Mouse (Mus musculus): ENCODE data around the gene Galntl6.

Gene Galntl6

DNA sequence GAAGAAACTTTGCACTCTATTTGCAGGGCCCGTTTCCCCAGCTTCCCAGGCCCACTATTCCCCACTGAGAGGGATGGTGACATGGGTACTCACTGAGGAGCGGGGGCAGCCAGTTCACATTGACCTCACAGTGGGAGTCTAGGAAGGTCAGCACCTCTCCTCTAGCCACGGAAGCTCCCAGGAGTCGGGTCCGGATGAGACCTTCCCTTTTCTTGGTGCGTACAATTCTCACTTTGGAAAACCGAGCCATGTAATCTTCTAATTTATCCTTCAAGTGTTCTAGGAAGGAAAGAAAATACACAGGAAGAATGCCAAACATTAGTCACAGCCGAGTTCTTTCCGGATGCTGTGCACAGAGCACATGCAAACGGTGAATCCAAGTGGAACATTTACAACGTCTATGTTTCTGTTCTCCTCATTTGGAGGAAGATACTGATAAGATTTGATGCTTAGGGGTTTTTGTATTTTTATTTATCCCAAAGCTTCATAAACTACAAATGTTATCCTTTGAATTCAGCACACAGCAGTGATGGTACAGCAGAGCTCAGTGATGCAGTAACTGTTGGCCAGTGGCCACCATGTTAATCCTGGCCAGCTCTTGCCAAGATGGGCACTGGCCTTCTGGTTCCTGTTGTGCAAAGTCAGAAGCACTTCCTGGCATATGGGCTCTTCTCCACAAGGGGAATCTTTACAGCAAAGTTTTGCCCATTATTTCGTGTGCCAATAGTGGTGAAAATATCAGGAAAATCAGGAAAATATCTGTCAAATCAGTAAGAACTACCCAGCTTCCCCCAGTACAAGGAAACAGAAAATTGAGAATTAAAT, 949.9 kb downstream of the Galntl6 start:
- no peaks in the 10 kb centered on the region for H3K4me1 ChIP-seq (replicated peaks; ENCODE audit: low read depth, low read length)
- H3K4me3 ChIP-seq (replicated peaks; ENCODE audit: low read length) = no peak overlapping the region

DNA sequence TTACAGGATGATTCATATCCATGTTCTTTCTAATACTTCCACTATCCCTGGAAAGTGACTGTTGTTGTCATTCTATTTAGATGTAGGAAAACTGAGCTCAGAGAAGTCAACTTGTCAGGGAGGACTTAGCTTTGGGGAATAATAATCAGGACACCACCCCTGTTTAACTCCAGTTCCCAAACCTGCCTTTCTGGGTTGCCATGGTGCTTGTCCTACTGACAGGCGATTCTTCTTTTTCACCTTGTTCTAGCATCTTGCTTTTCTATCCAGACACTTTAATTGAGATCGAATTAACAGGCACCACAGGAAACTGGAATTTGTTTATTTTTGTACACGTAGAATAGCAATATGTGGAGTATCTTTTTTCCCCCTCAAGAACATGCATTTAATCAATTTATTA, 953.3 kb downstream of the Galntl6 start:
- H3K36me3 ChIP-seq (ENCODE audit: insufficient read depth, low read length) = no peaks in the 10 kb centered on the region
- TF ChIP-seq CTCF (conservative IDR thresholded peaks at IDR 0.05; ENCODE audit: low read length) (no peak), NANOG (IDR thresholded peaks at IDR 0.05; ENCODE audit: borderline replicate concordance, low read length) (no peak)
- H3K9me3 ChIP-seq (ENCODE audit: low read length) = no peaks in the 10 kb centered on the region
- H3K4me1 ChIP-seq (replicated peaks; ENCODE audit: low read depth, low read length) = no peaks in the 10 kb centered on the region
- H3K27me3 ChIP-seq (ENCODE audit: insufficient read depth, low read length) = 0 out of 2 replicates have a peak, but pooled peaks cover 2% of the 10 kb centered on the region
- H3K4me3 ChIP-seq (replicated peaks; ENCODE audit: low read length) = no peak overlapping the region

More for the DNA sequence above, 949.9 kb downstream of the Galntl6 start:
- Histone ChIP-seq H3K36me3 (ENCODE audit: insufficient read depth, low read length) (no peaks in the 10 kb centered on the region), H3K27me3 (ENCODE audit: insufficient read depth, low read length) (0 out of 2 replicates have a peak, but pooled peaks cover 2% of the 10 kb centered on the region), H3K9me3 (ENCODE audit: low read length) (no peaks in the 10 kb centered on the region)
- TF ChIP-seq NANOG (IDR thresholded peaks at IDR 0.05; ENCODE audit: borderline replicate concordance, low read length) (no peak), CTCF (conservative IDR thresholded peaks at IDR 0.05; ENCODE audit: low read length) (no peak)

DNA sequence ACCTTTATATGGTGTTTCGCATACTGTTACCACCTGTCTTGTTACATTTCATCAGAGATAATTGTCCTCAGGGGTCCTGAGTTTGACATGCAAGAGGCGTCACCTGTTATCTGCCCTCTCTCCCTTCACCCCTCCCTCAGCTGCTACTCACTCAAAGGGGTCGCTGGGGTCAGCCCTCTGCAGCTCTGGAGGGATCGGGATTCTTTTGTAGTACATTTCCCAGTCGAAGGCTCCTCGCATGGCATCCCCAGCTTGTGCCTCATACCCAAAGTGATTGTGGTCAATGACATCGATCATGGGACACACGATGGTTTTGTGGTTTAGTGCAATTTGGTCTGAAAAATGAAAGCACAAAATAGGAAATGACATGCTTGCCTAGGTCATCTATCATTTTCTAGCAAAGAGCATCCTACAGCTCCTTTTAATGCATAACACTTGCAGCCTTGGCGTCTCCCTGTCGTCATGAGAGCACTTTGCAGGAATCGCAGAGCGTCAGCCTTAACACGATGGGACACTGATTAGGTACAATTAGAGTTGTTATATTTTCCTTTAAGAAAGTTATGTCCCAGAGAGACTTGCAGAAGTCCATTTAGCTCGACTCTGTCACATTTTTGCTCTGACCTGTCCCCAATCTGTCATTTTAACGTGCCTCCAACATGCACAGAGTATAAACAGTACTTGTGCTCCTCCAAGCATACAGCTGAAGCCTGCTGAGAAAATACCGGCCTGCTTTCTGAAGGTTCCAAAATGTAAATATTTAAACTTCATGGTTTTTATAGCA, 954.1 kb downstream of the Galntl6 start:
- H3K4me3 ChIP-seq (replicated peaks; ENCODE audit: low read length) = no peak overlapping the region
- no peaks in the 10 kb centered on the region for H3K9me3 ChIP-seq (ENCODE audit: low read length)
- H3K4me1 ChIP-seq (replicated peaks; ENCODE audit: low read depth, low read length) = no peaks in the 10 kb centered on the region
- H3K27me3 ChIP-seq (ENCODE audit: insufficient read depth, low read length) = 0 out of 2 replicates have a peak, but pooled peaks cover 2% of the 10 kb centered on the region
- no peaks in the 10 kb centered on the region for H3K36me3 ChIP-seq (ENCODE audit: insufficient read depth, low read length)
- no peak for TF ChIP-seq NANOG (IDR thresholded peaks at IDR 0.05; ENCODE audit: borderline replicate concordance, low read length)
- no peak for TF ChIP-seq POU5F1 (IDR thresholded peaks at IDR 0.05; ENCODE audit: borderline replicate concordance, low read length)
- TF ChIP-seq CTCF (conservative IDR thresholded peaks at IDR 0.05; ENCODE audit: low read length) = no peak

DNA sequence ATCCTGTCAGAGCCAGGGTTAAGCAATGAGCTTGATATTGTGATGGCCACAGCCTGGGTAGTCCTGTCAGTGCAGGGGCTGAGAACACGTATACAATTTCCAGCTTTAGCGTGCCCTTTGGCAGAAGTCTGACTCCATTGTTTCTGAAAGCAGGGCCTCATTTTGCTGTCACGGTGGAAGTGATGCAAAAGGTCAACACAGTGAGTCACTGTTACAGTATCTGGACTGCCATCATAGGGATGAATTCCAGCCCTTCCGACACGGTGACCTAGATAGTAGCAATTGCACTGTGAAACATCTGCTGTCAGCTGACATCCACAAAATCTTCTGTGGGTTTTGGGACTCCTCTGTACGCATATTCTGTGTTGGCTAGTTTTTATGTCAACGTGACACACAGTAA, 956.9 kb downstream of the Galntl6 start:
- no peak for TF ChIP-seq CTCF (conservative IDR thresholded peaks at IDR 0.05; ENCODE audit: low read length)
- TF ChIP-seq POU5F1 (IDR thresholded peaks at IDR 0.05; ENCODE audit: borderline replicate concordance, low read length) = no peak
- no peak for TF ChIP-seq NANOG (IDR thresholded peaks at IDR 0.05; ENCODE audit: borderline replicate concordance, low read length)
- H3K4me3 ChIP-seq (replicated peaks; ENCODE audit: low read length) = no peak overlapping the region
- H3K36me3 ChIP-seq (ENCODE audit: insufficient read depth, low read length) = no peaks in the 10 kb centered on the region

DNA sequence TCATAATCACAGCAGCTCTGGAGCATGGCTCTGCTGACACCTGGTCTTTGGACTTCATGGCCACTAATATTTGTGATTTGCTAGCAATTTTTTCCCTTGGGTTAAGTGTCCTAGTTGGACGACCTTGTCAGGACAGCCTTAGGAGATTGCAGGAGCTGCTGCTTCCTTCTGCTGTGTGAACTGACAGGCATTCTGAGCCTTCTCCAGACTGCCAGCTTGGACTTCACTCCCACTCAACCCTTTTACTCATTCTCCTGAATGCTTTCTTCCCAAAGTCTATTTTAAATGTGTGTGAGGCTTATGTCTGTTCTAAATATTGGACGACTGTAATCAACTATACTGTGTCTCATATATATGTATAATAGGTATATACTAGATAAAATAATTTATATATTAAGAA, 971.3 kb downstream of the Galntl6 start:
- Histone ChIP-seq H3K27me3 (ENCODE audit: insufficient read depth, low read length) (peaks cover 4% of the 10 kb centered on the region; the same call in 1 of the 2 replicates), H3K36me3 (ENCODE audit: insufficient read depth, low read length) (no peaks in the 10 kb centered on the region), H3K9me3 (ENCODE audit: low read length) (no peaks in the 10 kb centered on the region), H3K4me1 (replicated peaks; ENCODE audit: low read depth, low read length) (no peaks in the 10 kb centered on the region), H3K4me3 (replicated peaks; ENCODE audit: low read length) (no peak overlapping the region)
- TF ChIP-seq POU5F1 (IDR thresholded peaks at IDR 0.05; ENCODE audit: borderline replicate concordance, low read length) = no peak
- no peak for TF ChIP-seq CTCF (conservative IDR thresholded peaks at IDR 0.05; ENCODE audit: low read length)
- no peak for TF ChIP-seq NANOG (IDR thresholded peaks at IDR 0.05; ENCODE audit: borderline replicate concordance, low read length)

More for the DNA sequence above, 956.9 kb downstream of the Galntl6 start:
- H3K4me1 ChIP-seq (replicated peaks; ENCODE audit: low read depth, low read length) = no peaks in the 10 kb centered on the region
- 0 out of 2 replicates have a peak, but pooled peaks cover 2% of the 10 kb centered on the region for H3K27me3 ChIP-seq (ENCODE audit: insufficient read depth, low read length)
- no peaks in the 10 kb centered on the region for H3K9me3 ChIP-seq (ENCODE audit: low read length)

DNA sequence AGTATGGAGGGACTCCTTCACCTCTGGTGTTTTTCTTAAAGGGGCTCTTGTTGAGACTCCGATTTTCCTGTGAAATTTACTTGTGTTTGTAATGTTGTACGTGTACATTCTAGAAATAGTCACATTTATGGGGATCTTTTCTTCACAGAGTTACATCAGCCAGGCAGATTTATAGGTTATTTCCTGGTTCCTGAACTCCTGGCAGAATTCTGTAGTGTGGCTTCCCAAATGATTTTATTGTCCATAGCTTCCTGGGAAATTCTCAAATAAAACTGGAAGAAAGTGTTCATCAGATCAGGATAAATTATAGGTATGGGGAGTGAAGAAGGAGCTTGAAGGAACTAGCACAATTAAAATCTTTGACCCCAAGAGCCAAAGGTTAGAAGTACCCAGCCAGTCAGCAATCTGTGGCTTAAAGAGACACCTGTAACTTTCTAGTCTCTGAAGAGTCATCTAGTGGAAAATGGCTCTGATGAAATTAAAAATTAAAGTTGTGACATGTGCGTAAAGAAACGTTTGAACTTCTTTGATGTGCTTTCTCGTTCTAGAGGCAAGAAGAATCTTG, 972.5 kb downstream of the Galntl6 start:
- H3K36me3 ChIP-seq (ENCODE audit: insufficient read depth, low read length) = no peaks in the 10 kb centered on the region
- H3K4me1 ChIP-seq (replicated peaks; ENCODE audit: low read depth, low read length) = no peaks in the 10 kb centered on the region
- H3K4me3 ChIP-seq (replicated peaks; ENCODE audit: low read length) = no peak overlapping the region
- no peak for TF ChIP-seq POU5F1 (IDR thresholded peaks at IDR 0.05; ENCODE audit: borderline replicate concordance, low read length)
- no peak for TF ChIP-seq NANOG (IDR thresholded peaks at IDR 0.05; ENCODE audit: borderline replicate concordance, low read length)
- no peak for TF ChIP-seq CTCF (conservative IDR thresholded peaks at IDR 0.05; ENCODE audit: low read length)
- H3K27me3 ChIP-seq (ENCODE audit: insufficient read depth, low read length) = peaks cover 4% of the 10 kb centered on the region; the same call in 1 of the 2 replicates
- peaks cover 6% of the 10 kb centered on the region; the same call in 1 of the 2 replicates for H3K9me3 ChIP-seq (ENCODE audit: low read length)

DNA sequence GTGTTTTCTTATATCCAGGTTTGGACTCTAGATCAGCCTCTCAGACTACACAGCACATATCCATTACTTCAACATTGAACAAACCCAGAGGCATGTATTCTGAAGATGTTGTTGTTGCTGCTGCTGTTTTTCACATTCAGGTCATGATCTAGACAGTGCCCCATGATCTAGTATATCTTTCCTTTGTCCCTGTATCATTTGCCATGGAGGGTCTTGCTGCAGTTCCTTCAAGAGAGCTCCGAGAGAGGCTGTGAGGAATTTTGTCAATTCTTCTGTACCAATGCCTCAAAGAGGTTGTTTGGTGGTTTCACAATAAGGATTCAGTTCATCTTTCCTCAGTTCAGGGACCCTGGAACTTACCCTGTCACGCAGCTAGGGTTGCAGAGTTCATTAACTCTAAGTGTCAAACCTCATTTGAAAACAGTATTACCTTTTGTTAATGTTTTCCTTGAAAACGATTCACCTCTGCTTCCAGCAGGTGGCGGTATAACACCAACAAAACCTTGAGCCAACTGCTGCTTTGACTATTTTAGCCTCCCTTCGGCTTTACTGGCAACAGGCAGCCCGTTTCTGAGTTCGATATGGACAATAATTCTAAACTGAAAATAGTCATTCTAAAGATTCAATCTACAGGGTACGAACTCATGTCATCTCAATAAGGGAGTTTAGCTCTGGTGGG, 973.1 kb downstream of the Galntl6 start:
- no peak for TF ChIP-seq NANOG (IDR thresholded peaks at IDR 0.05; ENCODE audit: borderline replicate concordance, low read length)
- peak; percentile 75 for TF ChIP-seq CTCF (conservative IDR thresholded peaks at IDR 0.05; ENCODE audit: low read length)
- TF ChIP-seq POU5F1 (IDR thresholded peaks at IDR 0.05; ENCODE audit: borderline replicate concordance, low read length) = no peak
- Histone ChIP-seq H3K36me3 (ENCODE audit: insufficient read depth, low read length) (no peaks in the 10 kb centered on the region), H3K27me3 (ENCODE audit: insufficient read depth, low read length) (peaks cover 4% of the 10 kb centered on the region; the same call in 1 of the 2 replicates), H3K4me3 (replicated peaks; ENCODE audit: low read length) (no peak overlapping the region), H3K9me3 (ENCODE audit: low read length) (peaks cover 8% of the 10 kb centered on the region; the same call in 1 of the 2 replicates), H3K4me1 (replicated peaks; ENCODE audit: low read depth, low read length) (no peaks in the 10 kb centered on the region)

DNA sequence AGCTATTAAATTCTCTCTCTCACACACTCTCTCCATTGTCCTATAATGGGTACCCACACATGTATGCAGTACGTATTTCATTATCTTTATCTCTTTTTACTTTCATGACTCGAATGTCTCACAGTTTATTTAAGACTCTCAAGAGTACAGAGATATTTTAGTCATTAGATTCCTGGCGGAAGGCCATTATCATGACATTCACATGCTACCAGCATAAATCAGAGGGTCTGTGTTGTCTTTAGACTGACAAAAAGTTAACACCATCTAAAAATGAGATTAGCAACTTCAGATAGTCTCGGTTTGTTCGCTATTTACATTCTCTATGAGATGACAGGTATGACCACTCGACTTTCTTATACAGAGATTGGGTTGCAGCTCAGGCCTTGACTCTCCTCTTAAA, 985.4 kb downstream of the Galntl6 start:
- no peak for TF ChIP-seq NANOG (IDR thresholded peaks at IDR 0.05; ENCODE audit: borderline replicate concordance, low read length)
- TF ChIP-seq CTCF (conservative IDR thresholded peaks at IDR 0.05; ENCODE audit: low read length) = no peak
- no peak for TF ChIP-seq POU5F1 (IDR thresholded peaks at IDR 0.05; ENCODE audit: borderline replicate concordance, low read length)
- Histone ChIP-seq H3K4me1 (replicated peaks; ENCODE audit: low read depth, low read length) (no peaks in the 10 kb centered on the region), H3K9me3 (ENCODE audit: low read length) (no peaks in the 10 kb centered on the region), H3K27me3 (ENCODE audit: insufficient read depth, low read length) (no peaks in the 10 kb centered on the region), H3K36me3 (ENCODE audit: insufficient read depth, low read length) (no peaks in the 10 kb centered on the region), H3K4me3 (replicated peaks; ENCODE audit: low read length) (no peak overlapping the region)

All from E14TG2a.4 (cell line).